Mouse (Mus musculus): Measurements from ENCODE around the gene Actrt3. TPM values are rescaled to one million over a fixed set of nuclear protein-coding genes. Genes with fewer than 3 reads are reported as not detected.

Actrt3 gene
- polyA plus RNA-seq (2015; fragmentation: Nextera tagmentation; extraction: Ambion mirVana) = 0.37 and 0.41 TPM in 2 replicates

DNA sequence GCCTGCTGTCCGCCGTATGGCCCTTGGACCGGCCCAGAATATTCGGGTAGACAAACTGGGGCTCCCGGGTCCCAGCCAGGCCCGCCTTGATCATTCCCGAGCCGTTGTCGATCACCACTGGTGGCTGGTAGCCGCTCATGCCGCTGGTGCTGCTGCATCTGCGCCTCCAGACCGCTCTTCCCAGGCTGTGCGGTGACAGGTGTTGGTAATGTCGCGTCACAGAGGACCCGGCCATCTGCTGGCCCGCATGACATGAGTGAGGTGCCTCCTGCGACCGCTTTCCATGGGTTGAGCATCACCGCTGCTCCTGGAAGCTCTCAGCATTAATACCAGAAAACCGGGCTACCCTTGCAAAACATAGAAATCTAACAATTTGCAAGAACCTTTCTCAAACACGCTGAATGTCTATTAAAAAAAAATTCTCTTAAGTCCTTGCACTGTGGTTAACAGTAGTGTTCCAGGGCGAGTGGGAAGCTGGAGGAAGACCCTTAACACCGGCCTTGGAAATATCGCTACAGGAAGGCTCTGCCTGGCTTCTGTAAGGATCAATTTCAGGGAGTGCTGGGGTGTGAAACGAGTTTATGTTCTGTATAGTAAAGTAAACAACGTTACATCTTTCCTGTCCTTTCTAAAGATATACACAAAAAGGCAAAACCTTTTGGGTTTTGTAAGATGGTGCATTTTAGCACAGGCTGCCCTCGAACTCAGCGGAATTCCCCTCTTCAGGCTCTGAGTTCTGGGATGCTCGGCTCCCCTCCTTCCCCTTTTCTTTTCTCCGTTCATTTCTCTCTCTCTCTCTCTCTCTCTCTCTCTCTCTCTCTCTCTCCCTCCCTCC, at the start of gene Actrt3:
Actrt3 (minus strand) TSS at position 229 of the 835 bp plus-strand sequence.
- H3K4me1 ChIP-seq (ENCODE audit: control insufficient read depth, insufficient read depth, low read length) = peaks cover 27% of the 10 kb centered on the region
- ATAC-seq = no peak
- H3K4me3 ChIP-seq (ENCODE audit: low read depth, low read length) = peak within 1 kb of the TSS; percentile 43
- H3K27me3 ChIP-seq (ENCODE audit: control insufficient read depth, insufficient read depth, low read depth, low read length) = peaks cover 4% of the 10 kb centered on the region; the same call in 1 of the 2 replicates
- H3K9me3 ChIP-seq (replicated peaks; ENCODE audit: control insufficient read depth, low read length, poor library complexity, severe bottlenecking) = no peaks in the 10 kb centered on the region
- peak within 1 kb of the TSS; percentile 54 for H3K9ac ChIP-seq (ENCODE audit: low read depth, low read length)
- H3K4me2 ChIP-seq (ENCODE audit: low read length) = peak within 1 kb of the TSS; percentile 62
- H3K27ac ChIP-seq (ENCODE audit: low read length) = peak within 1 kb of the TSS; percentile 60
- H3K36me3 ChIP-seq (ENCODE audit: control insufficient read depth, insufficient read depth, low read length) = no peaks in the 10 kb centered on the region; the same call in 1 of the 2 replicates
- under 1% methylated on average over 32 of the region's 32 CpGs for WGBS

- H3K4me3 ChIP-seq (ENCODE audit: low read depth, low read length) = no peak overlapping the region
- no peak for ATAC-seq
- no peaks in the 10 kb centered on the region for H3K36me3 ChIP-seq (ENCODE audit: control insufficient read depth, insufficient read depth, low read length)
- peaks cover 8% of the 10 kb centered on the region; the same call in 1 of the 2 replicates for H3K4me1 ChIP-seq (ENCODE audit: control insufficient read depth, insufficient read depth, low read length)
- H3K27me3 ChIP-seq (ENCODE audit: control insufficient read depth, insufficient read depth, low read depth, low read length) = peaks cover 7% of the 10 kb centered on the region
- no peak overlapping the region for H3K27ac ChIP-seq (ENCODE audit: low read length)
- no peaks in the 10 kb centered on the region for H3K9me3 ChIP-seq (replicated peaks; ENCODE audit: control insufficient read depth, low read length, poor library complexity, severe bottlenecking)
- WGBS = 94% methylated on average over 2 of the region's 2 CpGs
- no peak overlapping the region for H3K4me2 ChIP-seq (ENCODE audit: low read length)
- H3K9ac ChIP-seq (ENCODE audit: low read depth, low read length) = no peak overlapping the region
These were observed 48.7 kb upstream of the Actrt3 start for GRCm38 (mm10) chr3:30648466-30648865.

- Histone ChIP-seq H3K36me3 (ENCODE audit: control insufficient read depth, insufficient read depth, low read length) (no peaks in the 10 kb centered on the region), H3K9me3 (replicated peaks; ENCODE audit: control insufficient read depth, low read length, poor library complexity, severe bottlenecking) (no peaks in the 10 kb centered on the region), H3K4me1 (ENCODE audit: control insufficient read depth, insufficient read depth, low read length) (peaks cover 8% of the 10 kb centered on the region; the same call in 1 of the 2 replicates), H3K27me3 (ENCODE audit: control insufficient read depth, insufficient read depth, low read depth, low read length) (peaks cover 7% of the 10 kb centered on the region), H3K4me2 (ENCODE audit: low read length) (peak within 1 kb of the TSS; percentile 66), H3K9ac (ENCODE audit: low read depth, low read length) (peak within 1 kb of the TSS; percentile 49; the same call in 1 of the 2 replicates), H3K4me3 (ENCODE audit: low read depth, low read length) (peak within 1 kb of the TSS; percentile 33), H3K27ac (ENCODE audit: low read length) (no peak within 1 kb of the TSS)
- ATAC-seq = peak; percentile 83
- WGBS = 1% methylated on average over 25 of the region's 25 CpGs
These were observed 47.8 kb upstream of the Actrt3 start, which contains the start of gene Lrrc34 for GRCm38 (mm10) chr3:30647440-30648090. TSS of gene Lrrc34 (minus strand) at chr3:30647869.

DNA sequence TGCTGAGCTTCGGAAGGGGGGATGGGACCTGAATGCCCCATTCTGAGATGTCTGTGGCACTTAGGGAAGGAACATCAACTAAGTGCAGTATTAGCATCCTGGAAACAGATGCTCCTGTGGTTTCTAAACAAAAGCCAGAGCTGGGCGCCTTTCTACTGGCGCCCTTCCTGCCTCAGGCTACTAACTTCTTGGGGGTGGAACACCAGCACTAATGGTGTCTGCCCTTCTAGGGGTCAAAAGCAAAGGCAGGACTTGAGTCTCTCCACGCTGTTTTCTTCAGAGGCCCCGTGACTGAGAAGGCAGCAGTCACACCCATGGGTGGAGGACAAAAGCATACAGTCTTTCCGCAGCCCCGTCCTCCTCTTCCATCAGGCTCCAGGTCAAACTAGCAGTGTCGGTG, 47.0 kb upstream of the Actrt3 start:
- Histone ChIP-seq H3K9me3 (replicated peaks; ENCODE audit: control insufficient read depth, low read length, poor library complexity, severe bottlenecking) (no peaks in the 10 kb centered on the region), H3K27ac (ENCODE audit: low read length) (no peak overlapping the region), H3K4me3 (ENCODE audit: low read depth, low read length) (no peak overlapping the region), H3K4me2 (ENCODE audit: low read length) (no peak overlapping the region), H3K9ac (ENCODE audit: low read depth, low read length) (no peak overlapping the region), H3K36me3 (ENCODE audit: control insufficient read depth, insufficient read depth, low read length) (no peaks in the 10 kb centered on the region), H3K4me1 (ENCODE audit: control insufficient read depth, insufficient read depth, low read length) (peaks cover 8% of the 10 kb centered on the region; the same call in 1 of the 2 replicates), H3K27me3 (ENCODE audit: control insufficient read depth, insufficient read depth, low read depth, low read length) (peaks cover 7% of the 10 kb centered on the region)
- ATAC-seq = no peak
- WGBS = 56% methylated on average over 8 of the region's 8 CpGs

DNA sequence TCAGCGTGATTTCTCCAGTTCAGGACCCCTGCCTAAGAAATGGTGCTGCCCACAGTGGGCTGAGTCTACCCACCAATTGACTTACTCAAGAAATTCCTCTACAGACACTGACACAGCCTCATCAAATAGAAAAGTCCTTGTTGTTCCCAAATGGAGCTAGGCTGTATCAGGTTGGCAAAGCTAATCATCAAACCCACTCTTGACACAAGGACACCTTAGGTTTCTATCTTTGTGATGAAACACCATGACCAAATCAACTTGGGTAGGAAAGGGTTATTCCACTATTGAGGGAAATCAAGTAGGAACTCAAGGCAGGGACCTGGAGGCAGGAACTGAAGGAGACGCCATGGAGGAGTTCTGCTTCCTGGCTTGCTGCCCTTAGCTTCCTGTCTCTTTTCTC, 44.5 kb upstream of the Actrt3 start, which contains the start of gene Lrriq4:
Lrriq4 (plus strand) TSS at position 301 of the 400 bp plus-strand sequence.
- 82% methylated on average over 2 of the region's 2 CpGs for WGBS
- H3K27ac ChIP-seq (ENCODE audit: low read length) = no peak within 1 kb of the TSS
- H3K27me3 ChIP-seq (ENCODE audit: control insufficient read depth, insufficient read depth, low read depth, low read length) = peaks cover 4% of the 10 kb centered on the region
- ATAC-seq = no peak
- peaks cover 3% of the 10 kb centered on the region; the same call in 1 of the 2 replicates for H3K4me1 ChIP-seq (ENCODE audit: control insufficient read depth, insufficient read depth, low read length)
- H3K9me3 ChIP-seq (replicated peaks; ENCODE audit: control insufficient read depth, low read length, poor library complexity, severe bottlenecking) = no peaks in the 10 kb centered on the region
- H3K9ac ChIP-seq (ENCODE audit: low read depth, low read length) = no peak within 1 kb of the TSS
- H3K4me3 ChIP-seq (ENCODE audit: low read depth, low read length) = no peak within 1 kb of the TSS
- no peak within 1 kb of the TSS for H3K4me2 ChIP-seq (ENCODE audit: low read length)
- H3K36me3 ChIP-seq (ENCODE audit: control insufficient read depth, insufficient read depth, low read length) = no peaks in the 10 kb centered on the region

DNA sequence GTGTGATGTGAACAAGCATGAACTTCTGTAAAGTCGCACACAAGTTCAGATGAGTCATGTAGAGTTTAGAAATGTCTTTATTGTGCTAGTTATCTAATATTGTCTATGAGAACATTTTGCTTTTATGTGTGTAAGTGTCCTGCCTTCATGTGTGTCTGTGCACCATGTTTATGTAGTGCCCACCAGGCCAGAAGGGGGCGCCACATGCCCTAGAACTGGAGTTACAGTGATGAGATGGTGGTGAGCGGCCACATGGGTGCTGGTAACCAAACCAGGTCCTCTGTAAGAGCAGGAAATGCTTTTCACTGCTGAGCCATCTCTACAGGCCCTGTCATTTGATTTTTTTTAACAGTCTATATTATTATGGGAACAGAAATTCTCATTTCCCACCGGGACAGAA, 35.9 kb upstream of the Actrt3 start:
- Histone ChIP-seq H3K4me3 (ENCODE audit: low read depth, low read length) (no peak overlapping the region), H3K4me2 (ENCODE audit: low read length) (no peak overlapping the region), H3K27ac (ENCODE audit: low read length) (no peak overlapping the region), H3K36me3 (ENCODE audit: control insufficient read depth, insufficient read depth, low read length) (no peaks in the 10 kb centered on the region), H3K4me1 (ENCODE audit: control insufficient read depth, insufficient read depth, low read length) (no peaks in the 10 kb centered on the region), H3K9ac (ENCODE audit: low read depth, low read length) (no peak overlapping the region), H3K9me3 (replicated peaks; ENCODE audit: control insufficient read depth, low read length, poor library complexity, severe bottlenecking) (no peaks in the 10 kb centered on the region), H3K27me3 (ENCODE audit: control insufficient read depth, insufficient read depth, low read depth, low read length) (no peaks in the 10 kb centered on the region)
- 86% methylated on average over 4 of the region's 4 CpGs for WGBS
- ATAC-seq = no peak

- Histone ChIP-seq H3K9ac (ENCODE audit: low read depth, low read length) (no peak overlapping the region), H3K27ac (ENCODE audit: low read length) (no peak overlapping the region), H3K4me1 (ENCODE audit: control insufficient read depth, insufficient read depth, low read length) (no peaks in the 10 kb centered on the region), H3K36me3 (ENCODE audit: control insufficient read depth, insufficient read depth, low read length) (no peaks in the 10 kb centered on the region), H3K4me3 (ENCODE audit: low read depth, low read length) (no peak overlapping the region), H3K4me2 (ENCODE audit: low read length) (no peak overlapping the region), H3K27me3 (ENCODE audit: control insufficient read depth, insufficient read depth, low read depth, low read length) (no peaks in the 10 kb centered on the region), H3K9me3 (replicated peaks; ENCODE audit: control insufficient read depth, low read length, poor library complexity, severe bottlenecking) (no peaks in the 10 kb centered on the region)
- no peak for ATAC-seq
- WGBS = 60% methylated on average over 3 of the region's 3 CpGs
These were observed 33.9 kb upstream of the Actrt3 start for GRCm38 (mm10) chr3:30633681-30634080.

DNA sequence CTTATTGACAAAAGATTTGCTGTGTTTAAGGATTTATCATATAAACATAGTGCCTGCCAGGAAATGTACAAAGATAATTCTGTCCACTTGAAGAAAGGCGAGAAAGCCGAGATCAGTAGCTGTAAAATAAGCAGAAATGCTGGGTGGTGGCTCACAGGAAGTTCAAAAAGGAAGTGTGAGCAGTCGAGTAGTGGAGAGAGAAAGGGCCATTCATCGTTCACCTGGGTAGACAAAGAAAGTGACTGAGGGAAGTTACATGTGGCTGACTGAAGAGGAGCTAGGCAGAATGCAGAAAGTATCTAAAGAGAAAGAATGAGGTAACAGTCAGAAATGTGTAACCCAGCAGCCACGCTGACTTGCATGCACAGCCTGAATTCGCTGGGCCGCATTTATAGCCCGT, 20.4 kb upstream of the Actrt3 start:
- Histone ChIP-seq H3K4me1 (ENCODE audit: control insufficient read depth, insufficient read depth, low read length) (no peaks in the 10 kb centered on the region), H3K4me2 (ENCODE audit: low read length) (no peak overlapping the region), H3K36me3 (ENCODE audit: control insufficient read depth, insufficient read depth, low read length) (peaks cover 13% of the 10 kb centered on the region), H3K27me3 (ENCODE audit: control insufficient read depth, insufficient read depth, low read depth, low read length) (no peaks in the 10 kb centered on the region), H3K27ac (ENCODE audit: low read length) (no peak overlapping the region), H3K4me3 (ENCODE audit: low read depth, low read length) (no peak overlapping the region), H3K9ac (ENCODE audit: low read depth, low read length) (no peak overlapping the region), H3K9me3 (replicated peaks; ENCODE audit: control insufficient read depth, low read length, poor library complexity, severe bottlenecking) (no peaks in the 10 kb centered on the region)
- ATAC-seq = no peak
- 90% methylated on average over 8 of the region's 8 CpGs for WGBS

GRCm38 (mm10) chr3:30610930-30611329, 11.2 kb upstream of the Actrt3 start:
- Histone ChIP-seq H3K36me3 (ENCODE audit: control insufficient read depth, insufficient read depth, low read length) (peaks cover 42% of the 10 kb centered on the region), H3K27ac (ENCODE audit: low read length) (no peak overlapping the region), H3K9me3 (replicated peaks; ENCODE audit: control insufficient read depth, low read length, poor library complexity, severe bottlenecking) (no peaks in the 10 kb centered on the region), H3K4me3 (ENCODE audit: low read depth, low read length) (no peak overlapping the region), H3K4me2 (ENCODE audit: low read length) (no peak overlapping the region), H3K4me1 (ENCODE audit: control insufficient read depth, insufficient read depth, low read length) (peaks cover 3% of the 10 kb centered on the region), H3K27me3 (ENCODE audit: control insufficient read depth, insufficient read depth, low read depth, low read length) (no peaks in the 10 kb centered on the region), H3K9ac (ENCODE audit: low read depth, low read length) (no peak overlapping the region)
- no peak for ATAC-seq
- WGBS = 95% methylated on average over 4 of the region's 4 CpGs

Measured in midbrain, embryonic 16.5 days (tissue).